Mouse (Mus musculus) myocyte (in vitro differentiated cells): ENCODE measurements around the gene Olfr1428.

Experiments
- MAX ChIP-seq: IDR thresholded peaks from one replicate; pipeline ENCODE4 v1.6.1; 2011; ENCODE audit warnings: low read depth, mild to moderate bottlenecking, control low read depth
- REST ChIP-seq: IDR thresholded peaks from one replicate; pipeline ENCODE4 v1.6.1; 2011; ENCODE audit warnings: mild to moderate bottlenecking, control low read depth, moderate library complexity; ENCODE audit not compliant: insufficient read depth, insufficient read length

GRCm38 (mm10) chr19:12091913-12092312 lies 23.8 kb downstream of the Olfr1428 start, which contains the start of gene Olfr1426:
- TF ChIP-seq MAX (no peak), REST (no peak)
